Mouse (Mus musculus): ENCODE results near the gene Nt5c2. TPM values are rescaled to one million over a fixed set of nuclear protein-coding genes. Genes with fewer than 3 reads are reported as not detected.
"Not testable (repeated sequence)": the region's sequence is repeated elsewhere in the genome, so short reads cannot be mapped to it uniquely, and the experiment has no call there.

Nt5c2 gene
- polyA plus RNA-seq, 1 experiment, result 10.2 TPM

DNA sequence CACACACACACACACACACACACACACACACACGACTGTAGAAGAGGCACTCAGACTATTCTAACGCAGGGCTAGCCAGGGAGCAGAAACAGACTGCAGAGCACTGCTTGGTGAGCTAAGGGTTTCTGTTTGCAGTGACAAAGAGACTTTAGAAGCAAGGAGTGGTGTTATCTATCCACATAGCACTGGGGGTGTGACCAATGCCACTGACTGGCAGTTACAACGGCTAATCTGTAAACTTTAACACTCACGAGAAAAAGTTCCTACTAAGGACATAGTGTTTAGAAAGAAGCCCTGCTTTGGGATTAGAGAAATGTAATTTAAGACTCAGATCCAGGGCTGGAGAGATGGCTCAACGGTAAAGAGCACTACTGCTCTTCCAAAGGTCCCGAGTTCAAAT is 15.2 kb downstream of the Nt5c2 start:
- 74% methylated on average over 6 of the region's 6 CpGs for whole genome bisulfite sequencing
- TF ChIP-seq POLR2A (IDR thresholded peaks at IDR 0.05; ENCODE audit: low read depth, low read length) (no peak), CTCF (IDR thresholded peaks at IDR 0.05; ENCODE audit: extremely low read depth, insufficient read depth, insufficient read length, insufficient replicate concordance) (no peak)
- Histone ChIP-seq H3K4me1 (ENCODE audit: control insufficient read depth, insufficient read depth, insufficient read length) (no peaks in the 10 kb centered on the region), H3K27me3 (ENCODE audit: control insufficient read depth, insufficient read depth, low read length) (no peaks in the 10 kb centered on the region), H3K4me3 (ENCODE audit: extremely low read depth, insufficient read depth, insufficient read length) (no peak overlapping the region), H3K27ac (ENCODE audit: insufficient read depth, low read length) (no peak overlapping the region), H3K36me3 (ENCODE audit: control insufficient read depth, insufficient read depth, low read length) (no peaks in the 10 kb centered on the region)
- no peak for DNase-seq (ENCODE audit: low read depth in 1 of 2, low spot score in 2 of 2)

DNA sequence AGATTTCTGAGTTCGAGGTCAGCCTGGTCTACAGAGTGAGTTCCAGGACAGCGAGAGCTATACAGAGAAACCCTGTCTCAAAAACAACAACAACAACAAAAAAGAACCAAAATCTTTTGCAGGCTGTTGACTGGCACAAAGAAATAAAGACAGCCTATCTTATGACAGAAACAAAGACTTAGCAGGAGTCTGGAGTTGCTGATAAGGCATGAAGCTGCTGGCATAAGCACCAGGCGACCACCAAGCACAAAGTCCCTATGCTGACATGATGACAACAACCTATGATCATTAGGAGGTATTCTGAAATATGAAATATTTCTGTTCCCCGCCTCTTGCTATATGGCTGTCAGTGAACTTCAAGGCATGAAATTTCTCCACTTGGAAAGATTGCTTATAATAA is 16.0 kb downstream of the Nt5c2 start:
- H3K4me1 ChIP-seq (ENCODE audit: control insufficient read depth, insufficient read depth, insufficient read length), result no peaks in the 10 kb centered on the region
- WGBS, result 78% methylated on average over 4 of the region's 4 CpGs

DNA sequence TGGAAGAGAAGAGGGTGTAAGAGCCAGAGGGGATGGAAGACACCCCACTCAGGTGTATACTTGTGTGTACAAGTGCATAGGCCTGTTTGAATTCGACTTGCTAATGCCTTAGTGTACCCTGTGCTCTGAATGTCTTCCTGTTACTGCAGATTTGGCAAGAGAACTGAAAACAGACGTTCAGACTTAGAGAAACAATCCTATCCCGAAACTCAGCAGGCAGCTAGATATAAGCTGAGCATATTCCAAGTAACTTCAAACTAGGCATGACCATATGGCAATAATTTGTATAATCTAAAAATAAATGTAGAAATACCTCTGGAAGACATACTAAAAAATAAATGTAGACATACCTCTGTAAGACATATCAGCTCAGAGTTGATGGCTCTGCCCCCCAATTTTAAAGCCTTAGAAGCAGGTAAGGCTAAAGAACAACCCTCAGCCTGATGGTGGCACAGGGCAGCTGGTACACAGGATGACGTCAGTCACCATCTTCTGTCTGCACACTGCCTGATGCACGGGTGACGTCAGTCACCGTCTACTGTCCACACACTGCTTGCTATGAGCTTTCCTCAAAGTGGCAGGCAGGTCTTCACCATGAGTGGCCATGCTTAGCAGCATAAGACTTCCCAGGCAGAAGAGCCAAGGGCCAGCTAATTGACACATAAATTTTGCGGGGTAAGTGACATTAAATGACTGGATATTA is 16.6 kb downstream of the Nt5c2 start:
- no peak for DNase-seq (ENCODE audit: low read depth in 1 of 2, low spot score in 2 of 2)
- TF ChIP-seq POLR2A (IDR thresholded peaks at IDR 0.05; ENCODE audit: low read depth, low read length), result no peak
- TF ChIP-seq CTCF (IDR thresholded peaks at IDR 0.05; ENCODE audit: extremely low read depth, insufficient read depth, insufficient read length, insufficient replicate concordance), result no peak
- no peaks in the 10 kb centered on the region for H3K4me1 ChIP-seq (ENCODE audit: control insufficient read depth, insufficient read depth, insufficient read length)
- H3K27ac ChIP-seq (ENCODE audit: insufficient read depth, low read length), result no peak overlapping the region
- H3K27me3 ChIP-seq (ENCODE audit: control insufficient read depth, insufficient read depth, low read length), result no peaks in the 10 kb centered on the region
- 76% methylated on average over 8 of the region's 8 CpGs for WGBS
- no peak overlapping the region for H3K4me3 ChIP-seq (ENCODE audit: extremely low read depth, insufficient read depth, insufficient read length)
- H3K36me3 ChIP-seq (ENCODE audit: control insufficient read depth, insufficient read depth, low read length), result no peaks in the 10 kb centered on the region

More for the DNA sequence above, 16.0 kb downstream of the Nt5c2 start:
- H3K27ac ChIP-seq (ENCODE audit: insufficient read depth, low read length), result no peak overlapping the region
- H3K4me3 ChIP-seq (ENCODE audit: extremely low read depth, insufficient read depth, insufficient read length), result no peak overlapping the region
- DNase-seq (ENCODE audit: low read depth in 1 of 2, low spot score in 2 of 2), result no peak
- H3K36me3 ChIP-seq (ENCODE audit: control insufficient read depth, insufficient read depth, low read length), result no peaks in the 10 kb centered on the region
- no peak for TF ChIP-seq CTCF (IDR thresholded peaks at IDR 0.05; ENCODE audit: extremely low read depth, insufficient read depth, insufficient read length, insufficient replicate concordance)
- no peak for TF ChIP-seq POLR2A (IDR thresholded peaks at IDR 0.05; ENCODE audit: low read depth, low read length)
- no peaks in the 10 kb centered on the region for H3K27me3 ChIP-seq (ENCODE audit: control insufficient read depth, insufficient read depth, low read length)

DNA sequence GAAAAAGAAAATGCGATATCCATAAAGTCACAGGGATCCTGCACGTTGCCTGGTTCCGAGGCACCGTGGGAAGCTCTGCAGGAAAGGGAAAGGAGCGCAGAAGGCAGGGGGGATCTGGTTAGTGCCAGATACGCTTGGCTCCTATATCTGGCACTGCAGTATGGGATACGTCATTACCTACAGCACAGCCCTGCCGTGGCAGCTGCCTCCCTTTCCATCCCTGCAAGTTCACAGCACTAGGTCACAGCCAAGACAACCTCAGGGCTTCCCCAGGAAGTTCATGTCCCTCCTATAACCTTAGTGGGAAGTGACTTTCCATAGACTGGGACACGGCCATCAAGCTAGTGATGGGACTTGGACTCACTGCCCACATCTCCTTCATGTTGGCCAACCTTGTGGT is 18.9 kb downstream of the Nt5c2 start:
- no peak for DNase-seq (ENCODE audit: low read depth in 1 of 2, low spot score in 2 of 2)
- Histone ChIP-seq H3K36me3 (ENCODE audit: control insufficient read depth, insufficient read depth, low read length) (no peaks in the 10 kb centered on the region), H3K4me3 (ENCODE audit: extremely low read depth, insufficient read depth, insufficient read length) (no peak overlapping the region), H3K4me1 (ENCODE audit: control insufficient read depth, insufficient read depth, insufficient read length) (no peaks in the 10 kb centered on the region), H3K27me3 (ENCODE audit: control insufficient read depth, insufficient read depth, low read length) (no peaks in the 10 kb centered on the region), H3K27ac (ENCODE audit: insufficient read depth, low read length) (no peak overlapping the region)
- TF ChIP-seq CTCF (IDR thresholded peaks at IDR 0.05; ENCODE audit: extremely low read depth, insufficient read depth, insufficient read length, insufficient replicate concordance), result no peak
- TF ChIP-seq POLR2A (IDR thresholded peaks at IDR 0.05; ENCODE audit: low read depth, low read length), result no peak
- 85% methylated on average over 9 of the region's 9 CpGs for WGBS

DNA sequence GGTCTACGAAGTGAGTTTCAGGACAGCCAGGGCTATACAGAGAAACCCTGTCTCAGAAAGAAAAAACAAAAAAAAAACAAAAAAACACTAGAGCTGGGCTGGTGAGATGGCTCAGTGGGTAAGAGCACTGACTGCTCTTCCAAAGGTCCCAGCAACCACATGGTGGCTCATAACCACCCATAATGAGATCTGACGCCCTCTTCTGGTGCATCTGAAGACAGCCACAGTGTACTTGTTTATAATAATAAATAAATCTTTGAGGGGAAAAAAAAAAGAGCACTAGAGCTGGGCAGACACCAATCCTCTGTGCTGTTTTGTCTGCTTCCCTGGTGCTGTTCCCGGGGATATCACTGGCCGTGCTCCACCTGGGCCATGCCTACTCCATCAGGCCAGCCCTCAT is 22.6 kb downstream of the Nt5c2 start:
- not testable (repeated sequence) for H3K36me3 ChIP-seq (ENCODE audit: control insufficient read depth, insufficient read depth, low read length); H3K27me3 ChIP-seq (ENCODE audit: control insufficient read depth, insufficient read depth, low read length); DNase-seq (ENCODE audit: low read depth in 1 of 2, low spot score in 2 of 2); H3K4me3 ChIP-seq (ENCODE audit: extremely low read depth, insufficient read depth, insufficient read length); H3K27ac ChIP-seq (ENCODE audit: insufficient read depth, low read length); H3K4me1 ChIP-seq (ENCODE audit: control insufficient read depth, insufficient read depth, insufficient read length)
- WGBS, result 77% methylated on average over 4 of the region's 4 CpGs

DNA sequence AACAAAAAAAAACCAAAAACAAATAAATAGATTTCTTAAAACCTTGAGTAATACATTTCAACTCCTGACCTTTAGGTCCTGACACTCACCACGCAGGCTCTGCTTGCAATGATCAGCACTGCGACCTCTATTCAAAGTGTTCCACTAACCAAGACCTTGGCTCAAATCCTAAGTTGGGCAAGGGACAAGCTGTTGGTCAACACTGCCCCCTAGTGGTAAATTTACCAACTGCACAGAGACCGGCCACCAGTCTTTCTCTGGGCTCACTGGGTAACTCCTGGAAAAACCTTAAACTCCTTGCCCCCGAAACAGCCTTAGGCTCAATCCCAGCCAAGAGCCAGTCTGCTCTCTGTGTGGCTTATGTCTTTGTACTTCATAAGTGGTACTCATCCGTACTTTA is 23.8 kb downstream of the Nt5c2 start:
- Histone ChIP-seq H3K4me3 (ENCODE audit: extremely low read depth, insufficient read depth, insufficient read length) (no peak overlapping the region), H3K36me3 (ENCODE audit: control insufficient read depth, insufficient read depth, low read length) (no peaks in the 10 kb centered on the region), H3K27me3 (ENCODE audit: control insufficient read depth, insufficient read depth, low read length) (no peaks in the 10 kb centered on the region), H3K4me1 (ENCODE audit: control insufficient read depth, insufficient read depth, insufficient read length) (peaks cover 5% of the 10 kb centered on the region; the same call in 1 of the 2 replicates), H3K27ac (ENCODE audit: insufficient read depth, low read length) (no peak overlapping the region)
- TF ChIP-seq CTCF (IDR thresholded peaks at IDR 0.05; ENCODE audit: extremely low read depth, insufficient read depth, insufficient read length, insufficient replicate concordance) (peak; percentile 92; the same call in 1 of the 2 replicates), POLR2A (IDR thresholded peaks at IDR 0.05; ENCODE audit: low read depth, low read length) (no peak)
- DNase-seq (ENCODE audit: low read depth in 1 of 2, low spot score in 2 of 2), result peak; percentile 55 to 77
- 8% methylated on average over 5 of the region's 5 CpGs for WGBS

DNA sequence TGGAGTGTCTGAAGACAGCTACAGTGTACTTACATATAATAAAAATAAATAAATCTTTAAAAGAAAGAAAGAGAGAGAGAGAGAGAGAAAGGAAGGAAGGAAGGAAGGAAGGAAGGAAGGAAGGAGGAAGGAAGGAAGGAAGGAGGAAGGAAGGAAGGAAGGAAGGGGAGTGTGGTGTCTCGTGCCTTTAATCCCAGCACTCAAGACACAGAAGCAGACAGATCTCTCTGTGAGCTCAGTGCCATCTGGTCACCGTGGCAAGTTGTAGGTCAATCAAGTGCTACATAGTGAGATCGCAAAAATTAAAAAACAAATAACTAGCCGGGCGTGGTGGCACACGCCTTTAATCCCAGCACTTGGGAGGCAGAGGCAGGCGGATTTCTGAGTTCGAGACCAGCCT is 24.3 kb downstream of the Nt5c2 start:
- not testable (repeated sequence) for H3K4me1 ChIP-seq (ENCODE audit: control insufficient read depth, insufficient read depth, insufficient read length); H3K27ac ChIP-seq (ENCODE audit: insufficient read depth, low read length); H3K27me3 ChIP-seq (ENCODE audit: control insufficient read depth, insufficient read depth, low read length); H3K4me3 ChIP-seq (ENCODE audit: extremely low read depth, insufficient read depth, insufficient read length); H3K36me3 ChIP-seq (ENCODE audit: control insufficient read depth, insufficient read depth, low read length); DNase-seq (ENCODE audit: low read depth in 1 of 2, low spot score in 2 of 2)
- WGBS, result 70% methylated on average over 8 of the region's 8 CpGs

Data from spleen, adult 2 months (tissue).